Mouse (Mus musculus) central nervous system, embryonic 11.5 days (tissue): ENCODE results near the gene Prkaa2. TPM values are rescaled to one million over a fixed set of nuclear protein-coding genes. Genes with fewer than 3 reads are reported as not detected.

Experiments used
- polyA plus RNA-seq: library from polyadenylated mRNA; depleted of rRNA; stranded (reverse); fragments of >200 nt; gene quantifications from 2 replicates; pipeline ENCODE4 v1.2.3, GENCODE M21; 2012; rRNA removed

The Prkaa2 gene
- 1.5 and 2.6 TPM in 2 replicates for polyA plus RNA-seq

GRCm38 (mm10) chr4:105109199-105109989 is at the start of gene Prkaa2:
Gene Prkaa2 (minus strand): TSS chr4:105109890.

GRCm38 (mm10) chr4:105157276-105158168 is 47.8 kb upstream of the Prkaa2 start, which contains the start of gene Plpp3:
Gene Plpp3 (plus strand): TSS chr4:105157347.

Other genes starting within 250 kb of the Prkaa2 start
- 0.51 and 1.3 TPM in 2 replicates for gene C8a, start 233.5 kb downstream of the Prkaa2 start, polyA plus RNA-seq
- 0.12 and 0.13 TPM in 2 replicates for gene Fyb2, start 196.4 kb downstream of the Prkaa2 start, polyA plus RNA-seq
- 28.1 and 51.0 TPM in 2 replicates for gene Plpp3, start 47.5 kb upstream of the Prkaa2 start, polyA plus RNA-seq